Mouse (Mus musculus): ENCODE results near the gene Fry. TPM values are rescaled to one million over a fixed set of nuclear protein-coding genes. Genes with fewer than 3 reads are reported as not detected.

Gene Fry
- polyA plus RNA-seq, 1 experiment from 2014 or later, result 12.4 TPM

DNA sequence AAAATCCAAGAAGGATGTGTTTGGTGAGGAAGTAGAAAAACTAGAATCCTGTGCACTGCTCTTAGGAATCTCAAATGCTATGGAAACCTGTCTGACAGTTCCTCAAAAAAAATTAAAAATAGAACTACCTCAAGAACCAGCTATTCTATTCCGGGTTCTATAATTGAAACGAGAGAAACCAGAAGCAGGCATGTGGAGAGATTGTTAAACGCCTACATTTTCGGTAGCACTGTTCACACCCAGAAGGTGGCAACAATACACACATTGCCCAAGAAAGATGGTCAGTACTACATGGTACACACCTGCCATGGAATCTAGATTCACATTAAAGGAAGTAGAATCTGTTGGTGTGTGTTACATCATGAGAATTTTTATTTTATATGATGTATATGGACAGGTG lies 28.2 kb downstream of the Fry start:
- 52% methylated on average over 4 of the region's 4 CpGs for WGBS (ENCODE audit: missing documents)
- H3K36me3 ChIP-seq (ENCODE audit: inconsistent target), result no peaks in the 10 kb centered on the region
- H3K4me3 ChIP-seq (ENCODE audit: inconsistent target), result no peak overlapping the region
- no peaks in the 10 kb centered on the region for H3K79me2 ChIP-seq (ENCODE audit: inconsistent target)
- no peak overlapping the region for H3K27ac ChIP-seq

DNA sequence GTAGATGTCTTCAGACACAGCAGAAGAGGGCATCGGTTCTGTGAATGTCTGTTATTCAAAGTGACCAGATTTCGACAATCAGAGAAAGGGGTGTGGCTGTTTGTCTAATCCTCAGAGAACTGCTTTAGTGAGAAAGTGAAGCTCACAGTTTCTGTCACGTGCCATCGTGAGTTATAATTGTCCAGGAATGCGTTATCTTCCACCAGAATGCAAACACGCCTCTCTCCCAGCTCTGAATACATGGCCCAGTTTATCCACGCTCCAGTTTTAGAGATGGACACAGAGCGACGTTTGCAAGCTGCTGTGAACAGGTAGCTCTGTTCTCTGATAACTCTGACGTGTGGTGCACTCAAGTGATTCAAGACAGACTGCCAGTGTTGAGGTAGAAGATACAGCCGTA lies 31.3 kb downstream of the Fry start:
- WGBS (ENCODE audit: missing documents), result 96% methylated on average over 11 of the region's 11 CpGs
- Histone ChIP-seq H3K4me3 (ENCODE audit: inconsistent target) (no peak overlapping the region), H3K79me2 (ENCODE audit: inconsistent target) (no peaks in the 10 kb centered on the region), H3K36me3 (ENCODE audit: inconsistent target) (no peaks in the 10 kb centered on the region), H3K27ac (no peak overlapping the region)

DNA sequence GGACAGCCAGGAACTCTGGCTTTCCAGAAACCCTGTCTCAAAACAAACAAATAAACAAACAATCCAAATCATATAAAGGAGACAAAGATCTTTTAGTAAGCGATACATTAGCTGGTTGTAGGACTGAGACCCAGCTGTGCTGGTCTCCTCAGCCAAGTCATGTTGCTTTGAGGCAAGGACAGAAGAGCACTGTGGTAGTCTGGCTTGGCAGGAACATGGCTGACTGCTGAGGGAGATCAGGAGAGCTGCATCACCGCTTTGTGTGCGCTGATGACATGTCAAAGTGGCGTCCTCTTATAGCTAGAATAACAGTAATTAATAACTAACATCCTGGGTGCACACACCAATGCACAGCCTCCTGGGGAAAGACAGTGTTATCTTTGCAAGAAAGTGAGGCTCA lies 32.5 kb downstream of the Fry start:
- Histone ChIP-seq H3K4me3 (ENCODE audit: inconsistent target) (no peak overlapping the region), H3K79me2 (ENCODE audit: inconsistent target) (no peaks in the 10 kb centered on the region), H3K36me3 (ENCODE audit: inconsistent target) (no peaks in the 10 kb centered on the region), H3K27ac (no peak overlapping the region)
- WGBS (ENCODE audit: missing documents), result 88% methylated on average over 4 of the region's 4 CpGs

DNA sequence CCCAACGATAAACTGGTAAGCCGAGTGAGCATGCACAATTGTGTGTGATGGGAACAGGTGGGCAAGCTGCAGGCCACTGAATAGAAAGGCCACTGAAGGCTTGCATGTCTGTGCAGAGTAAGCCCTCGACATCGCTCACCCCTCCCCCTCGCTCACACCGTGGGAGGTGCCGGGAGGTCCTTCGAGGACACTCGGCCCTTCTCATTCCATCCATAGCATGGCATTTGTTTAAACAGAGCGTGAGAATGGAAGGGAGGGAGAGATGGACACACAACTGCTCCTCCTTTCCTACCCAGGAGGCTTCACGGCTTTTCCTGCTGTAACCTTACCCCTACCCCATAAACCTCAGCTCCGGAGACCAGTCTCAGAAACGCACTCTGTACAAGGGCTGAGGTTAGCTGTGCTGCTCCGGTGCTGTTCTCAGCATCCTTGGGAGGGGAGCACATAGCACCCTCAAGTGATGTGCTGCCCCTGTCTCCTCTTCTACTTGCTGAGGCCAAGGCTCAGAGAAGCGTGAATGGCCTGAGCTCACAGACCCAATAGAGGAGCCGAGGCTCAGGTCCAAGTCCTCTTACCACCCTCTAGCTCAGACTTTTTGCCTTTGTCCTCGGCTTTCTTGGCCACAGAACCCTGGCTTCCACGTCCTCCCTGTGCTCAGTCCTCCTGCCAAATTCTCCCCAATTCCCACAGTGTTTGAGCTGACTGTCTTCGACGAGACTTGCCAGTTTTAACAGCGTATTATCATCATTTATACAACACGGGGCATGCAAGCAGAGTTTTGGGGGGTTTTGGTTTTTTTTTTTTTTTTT lies 33.8 kb downstream of the Fry start:
- H3K4me3 ChIP-seq (ENCODE audit: inconsistent target), result no peak overlapping the region
- H3K36me3 ChIP-seq (ENCODE audit: inconsistent target), result no peaks in the 10 kb centered on the region
- WGBS (ENCODE audit: missing documents), result 96% methylated on average over 21 of the region's 22 CpGs
- H3K79me2 ChIP-seq (ENCODE audit: inconsistent target), result no peaks in the 10 kb centered on the region
- H3K27ac ChIP-seq, result no peak overlapping the region

DNA sequence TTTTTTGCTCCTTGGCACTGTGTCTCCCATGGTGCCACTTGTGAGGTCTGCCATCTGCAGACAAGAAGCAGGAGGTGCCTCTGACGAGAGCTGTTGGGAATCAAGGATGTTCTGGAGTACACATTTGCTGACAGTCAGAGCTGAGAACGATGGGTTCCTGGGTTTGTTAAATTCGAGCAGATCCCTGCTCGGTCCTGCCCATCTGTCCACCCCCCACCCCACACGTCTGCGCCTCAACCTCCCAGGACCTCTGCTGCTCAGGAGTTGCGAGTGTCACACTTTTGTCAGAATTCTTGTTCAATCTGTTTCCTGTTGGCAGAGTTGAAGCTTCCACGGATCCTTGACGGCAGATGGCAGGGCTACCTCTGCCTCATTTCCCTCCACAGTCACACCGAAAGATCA lies 34.4 kb downstream of the Fry start:
- WGBS (ENCODE audit: missing documents), result 91% methylated on average over 10 of the region's 10 CpGs
- no peak overlapping the region for H3K27ac ChIP-seq

DNA sequence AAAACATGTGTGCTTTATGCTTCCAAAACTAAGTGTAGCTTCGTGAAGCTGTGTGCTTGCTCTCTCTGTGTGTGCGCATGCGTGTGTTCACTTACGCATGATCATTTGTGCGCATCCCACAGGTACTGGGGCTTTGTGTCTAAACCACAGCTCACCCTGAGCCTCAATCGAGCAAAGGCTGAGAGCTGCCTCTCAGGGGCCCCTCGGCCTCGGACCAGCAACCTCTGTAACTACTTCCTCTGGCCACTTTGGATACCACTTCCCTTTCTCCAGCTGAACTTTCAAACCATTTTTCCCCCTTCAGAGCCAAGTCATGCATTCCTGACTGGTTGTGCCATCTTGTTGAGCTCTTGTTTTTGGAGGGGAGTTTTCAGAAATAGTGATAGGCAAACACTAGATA lies 36.9 kb downstream of the Fry start:
- H3K27ac ChIP-seq, result no peak overlapping the region
- no peak overlapping the region for H3K4me3 ChIP-seq (ENCODE audit: inconsistent target)
- 50% methylated on average over 7 of the region's 8 CpGs for WGBS (ENCODE audit: missing documents)
- H3K36me3 ChIP-seq (ENCODE audit: inconsistent target), result no peaks in the 10 kb centered on the region
- no peaks in the 10 kb centered on the region for H3K79me2 ChIP-seq (ENCODE audit: inconsistent target)

More for the DNA sequence above, 34.4 kb downstream of the Fry start:
- no peaks in the 10 kb centered on the region for H3K79me2 ChIP-seq (ENCODE audit: inconsistent target)
- H3K4me3 ChIP-seq (ENCODE audit: inconsistent target), result no peak overlapping the region
- H3K36me3 ChIP-seq (ENCODE audit: inconsistent target), result no peaks in the 10 kb centered on the region

DNA sequence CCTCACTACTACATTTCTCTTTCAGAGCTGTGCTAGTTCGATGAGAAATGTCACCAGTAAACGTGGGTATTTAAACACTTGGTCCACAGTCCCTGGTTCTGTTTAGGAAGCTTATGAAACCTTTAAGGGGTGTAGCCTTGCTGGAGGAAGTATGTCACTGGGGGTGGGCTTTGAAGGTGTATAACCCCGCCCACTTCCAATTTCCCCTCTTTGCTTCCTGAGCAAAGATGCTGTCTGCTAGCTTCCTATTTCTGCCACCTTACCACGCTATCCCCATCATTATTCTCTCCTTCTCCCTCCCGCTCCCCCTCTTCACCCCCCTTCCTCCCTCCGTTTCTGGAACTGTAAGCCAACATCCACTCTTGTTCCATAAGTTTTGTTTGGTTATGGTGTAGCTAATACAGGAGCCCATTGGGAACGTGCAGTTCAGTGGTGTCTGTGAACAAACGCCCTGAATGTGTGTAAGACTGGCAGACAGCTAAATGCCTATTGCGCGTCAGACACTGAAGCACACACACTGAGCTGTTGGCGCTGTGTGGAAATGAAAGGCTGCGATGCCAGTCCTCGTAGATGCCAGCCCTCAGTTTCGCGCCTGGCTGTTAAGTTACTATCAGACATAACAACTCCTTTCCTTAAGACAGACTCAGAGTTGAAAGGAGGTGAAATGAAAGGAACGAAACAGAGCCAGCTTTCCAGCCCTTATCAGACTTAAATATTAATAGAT lies 37.8 kb downstream of the Fry start:
- Histone ChIP-seq H3K27ac (no peak overlapping the region), H3K36me3 (ENCODE audit: inconsistent target) (no peaks in the 10 kb centered on the region), H3K4me3 (ENCODE audit: inconsistent target) (no peak overlapping the region), H3K79me2 (ENCODE audit: inconsistent target) (no peaks in the 10 kb centered on the region)
- 78% methylated on average over 16 of the region's 16 CpGs for WGBS (ENCODE audit: missing documents)

DNA sequence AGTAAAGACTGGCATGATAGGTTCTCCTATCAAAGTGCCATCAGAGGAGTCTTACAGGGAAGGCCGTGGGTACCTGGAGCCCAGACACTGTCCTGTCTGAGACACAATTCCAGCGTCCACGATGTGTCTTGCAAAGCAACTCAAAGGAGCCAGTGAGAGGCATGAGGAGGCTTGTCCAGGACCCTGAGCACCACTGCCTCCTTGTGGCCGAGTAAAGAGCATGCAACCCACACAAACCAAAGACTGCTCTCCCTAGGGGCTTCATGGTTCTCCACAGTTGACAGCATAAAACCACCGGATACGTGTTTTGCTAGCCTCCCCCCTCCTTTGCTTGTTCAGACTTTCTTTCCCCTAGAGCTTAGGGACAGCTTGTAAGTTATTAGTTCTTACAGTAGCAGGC lies 39.2 kb downstream of the Fry start:
- H3K79me2 ChIP-seq (ENCODE audit: inconsistent target), result no peaks in the 10 kb centered on the region
- no peaks in the 10 kb centered on the region for H3K36me3 ChIP-seq (ENCODE audit: inconsistent target)
- 40% methylated on average over 6 of the region's 6 CpGs for WGBS (ENCODE audit: missing documents)
- H3K4me3 ChIP-seq (ENCODE audit: inconsistent target), result no peak overlapping the region
- H3K27ac ChIP-seq, result no peak overlapping the region

DNA sequence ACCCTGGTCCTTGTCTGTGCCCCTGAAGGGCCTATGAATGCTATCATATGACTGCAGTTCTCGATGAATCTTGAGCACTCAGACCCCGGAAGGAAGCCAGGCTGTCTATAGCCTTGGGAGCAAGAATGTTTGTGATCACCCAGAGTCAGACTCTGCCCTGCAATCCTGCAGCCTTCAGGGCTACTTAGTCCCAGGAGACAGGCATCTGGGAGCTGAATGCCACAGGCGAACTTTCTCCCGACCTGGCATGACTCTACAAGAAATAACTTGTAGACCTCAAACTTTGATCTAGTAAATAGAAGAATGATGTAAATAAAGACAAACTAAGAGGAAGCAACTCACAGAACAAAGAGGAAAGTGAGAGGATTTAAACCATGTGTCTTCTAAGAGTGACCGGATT lies 40.7 kb downstream of the Fry start:
- Histone ChIP-seq H3K27ac (no peak overlapping the region), H3K79me2 (ENCODE audit: inconsistent target) (no peaks in the 10 kb centered on the region), H3K36me3 (ENCODE audit: inconsistent target) (no peaks in the 10 kb centered on the region), H3K4me3 (ENCODE audit: inconsistent target) (no peak overlapping the region)
- WGBS (ENCODE audit: missing documents), result 90% methylated on average over 5 of the region's 5 CpGs

DNA sequence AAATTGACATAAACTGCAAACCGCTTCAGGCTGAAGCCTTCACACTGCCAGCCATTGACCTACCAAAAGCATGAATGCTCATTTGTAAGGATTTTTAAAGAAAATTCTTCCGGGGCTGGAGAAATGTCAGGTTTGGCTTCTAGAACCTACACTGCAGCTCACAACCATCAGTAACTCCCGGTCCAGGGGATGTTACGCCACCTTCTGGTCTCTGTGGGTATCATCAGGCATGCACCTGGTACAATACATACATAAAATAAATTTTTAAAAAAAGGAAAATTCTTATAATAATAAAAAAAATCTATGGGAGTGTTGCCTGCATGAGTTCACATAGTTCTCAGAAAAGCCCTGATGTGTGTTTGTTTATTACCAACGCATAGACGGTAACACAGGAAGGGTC lies 42.7 kb downstream of the Fry start:
- Histone ChIP-seq H3K79me2 (ENCODE audit: inconsistent target) (no peaks in the 10 kb centered on the region), H3K27ac (no peak overlapping the region), H3K4me3 (ENCODE audit: inconsistent target) (no peak overlapping the region), H3K36me3 (ENCODE audit: inconsistent target) (no peaks in the 10 kb centered on the region)
- WGBS (ENCODE audit: missing documents), result 93% methylated on average over 6 of the region's 6 CpGs

DNA sequence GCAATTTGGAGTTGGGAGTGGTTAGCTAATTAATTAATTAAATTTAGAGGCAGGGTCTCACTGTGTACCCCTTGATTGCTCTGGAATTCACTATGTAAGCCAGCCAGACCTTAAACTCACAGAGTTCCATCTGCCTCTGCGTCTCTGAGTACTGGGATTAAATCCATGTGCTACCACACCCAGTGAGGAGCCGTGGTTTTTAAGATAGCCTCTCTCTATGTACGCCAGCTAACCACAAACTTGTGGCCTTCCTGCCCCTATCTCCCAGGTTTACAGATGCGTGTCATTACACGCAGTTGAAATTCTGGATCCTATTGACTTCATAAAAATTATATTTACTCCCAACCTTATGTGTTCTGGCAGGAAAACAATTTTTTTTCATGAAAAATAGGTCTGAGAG lies 43.5 kb downstream of the Fry start:
- H3K27ac ChIP-seq, result no peak overlapping the region
- no peak overlapping the region for H3K4me3 ChIP-seq (ENCODE audit: inconsistent target)
- WGBS (ENCODE audit: missing documents), result 72% methylated on average over 5 of the region's 5 CpGs
- H3K36me3 ChIP-seq (ENCODE audit: inconsistent target), result no peaks in the 10 kb centered on the region
- H3K79me2 ChIP-seq (ENCODE audit: inconsistent target), result no peaks in the 10 kb centered on the region

DNA sequence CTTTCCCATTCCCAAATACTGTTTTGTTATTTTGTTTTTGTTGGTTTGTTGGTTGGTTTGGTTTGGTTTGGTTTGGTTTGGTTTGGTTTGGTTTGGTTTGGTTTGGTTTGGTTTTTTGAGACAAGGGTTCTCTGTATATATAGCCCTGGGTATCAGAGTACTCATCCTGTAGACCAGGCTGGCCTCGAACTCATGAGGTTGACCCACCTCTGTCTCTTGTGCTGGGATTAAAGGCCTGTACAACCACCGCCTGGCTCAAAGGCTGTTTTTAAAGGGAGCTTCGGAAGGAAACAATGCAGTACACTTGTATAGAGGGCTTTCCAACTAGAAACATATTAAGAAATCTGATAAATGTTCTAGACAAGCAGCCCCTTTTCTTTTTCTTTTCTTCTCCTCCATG lies 46.2 kb downstream of the Fry start:
- H3K4me3 ChIP-seq (ENCODE audit: inconsistent target), result no peak overlapping the region
- no peaks in the 10 kb centered on the region for H3K79me2 ChIP-seq (ENCODE audit: inconsistent target)
- no peaks in the 10 kb centered on the region for H3K36me3 ChIP-seq (ENCODE audit: inconsistent target)
- WGBS (ENCODE audit: missing documents), result 97% methylated on average over 3 of the region's 3 CpGs
- H3K27ac ChIP-seq, result no peak overlapping the region

DNA sequence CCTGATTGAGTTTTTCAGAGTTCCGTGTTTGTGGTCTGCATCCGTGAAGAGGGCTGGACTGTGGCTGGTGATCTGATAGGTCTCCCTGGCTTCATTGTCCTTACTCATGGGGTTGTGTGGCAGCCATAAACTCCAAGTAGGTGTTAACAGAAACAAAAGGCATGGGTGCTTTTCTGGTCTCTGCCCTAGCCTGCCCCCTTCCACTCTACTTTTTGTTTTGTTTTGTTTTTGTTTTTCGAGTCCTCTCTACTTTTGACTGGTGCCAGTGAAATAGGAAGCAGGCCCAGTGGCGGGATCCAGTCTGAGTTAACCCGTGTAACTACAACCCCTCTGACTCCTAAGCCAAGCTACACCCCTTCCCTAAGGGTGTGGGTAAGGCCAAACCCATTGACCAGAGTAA lies 48.4 kb downstream of the Fry start:
- Histone ChIP-seq H3K36me3 (ENCODE audit: inconsistent target) (no peaks in the 10 kb centered on the region), H3K4me3 (ENCODE audit: inconsistent target) (no peak overlapping the region), H3K27ac (no peak overlapping the region), H3K79me2 (ENCODE audit: inconsistent target) (no peaks in the 10 kb centered on the region)
- WGBS (ENCODE audit: missing documents), result 88% methylated on average over 5 of the region's 5 CpGs

DNA sequence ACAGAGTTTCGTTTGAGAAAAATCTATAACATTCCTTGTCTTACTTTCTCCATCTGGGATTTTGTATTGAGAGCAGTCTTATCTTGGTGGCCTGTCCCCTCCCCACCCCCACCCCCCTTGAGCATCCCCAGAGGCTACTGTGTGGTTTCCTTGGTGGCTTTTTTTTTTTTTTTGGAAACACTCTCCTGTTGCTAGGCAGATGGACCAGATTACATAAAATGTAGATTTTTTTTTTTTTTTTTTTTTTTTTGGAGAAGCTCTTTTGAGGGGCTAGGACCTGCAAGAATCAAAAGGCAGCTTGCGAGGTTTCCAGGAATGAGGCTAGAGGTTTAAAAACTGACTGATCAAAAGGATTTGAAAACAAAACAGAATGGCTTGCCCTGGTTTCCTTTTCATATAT lies 48.8 kb downstream of the Fry start:
- Histone ChIP-seq H3K4me3 (ENCODE audit: inconsistent target) (no peak overlapping the region), H3K79me2 (ENCODE audit: inconsistent target) (no peaks in the 10 kb centered on the region), H3K27ac (no peak overlapping the region), H3K36me3 (ENCODE audit: inconsistent target) (no peaks in the 10 kb centered on the region)
- 94% methylated on average over 2 of the region's 2 CpGs for whole genome bisulfite sequencing (ENCODE audit: missing documents)

DNA sequence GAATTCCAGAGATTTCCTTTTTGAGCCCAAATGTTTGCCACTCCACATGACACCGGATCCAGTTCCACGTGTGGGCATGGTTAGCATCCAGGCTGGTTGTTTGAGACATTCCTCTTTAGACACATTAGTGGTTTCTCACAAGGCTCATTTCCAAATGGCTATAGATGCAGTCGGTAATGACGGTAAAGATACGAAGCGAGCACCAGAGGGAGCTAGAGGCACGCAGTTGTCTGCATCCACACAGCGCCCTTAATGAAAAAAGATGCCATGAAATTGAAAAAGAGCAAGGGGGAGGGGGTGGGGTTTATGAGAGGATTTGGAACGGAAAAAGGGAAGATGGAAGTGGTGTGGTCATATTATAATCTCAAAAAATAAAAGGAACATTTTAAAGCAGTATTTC lies 50.3 kb downstream of the Fry start:
- Histone ChIP-seq H3K27ac (no peak overlapping the region), H3K79me2 (ENCODE audit: inconsistent target) (no peaks in the 10 kb centered on the region), H3K36me3 (ENCODE audit: inconsistent target) (no peaks in the 10 kb centered on the region), H3K4me3 (ENCODE audit: inconsistent target) (no peak overlapping the region)
- 4% methylated on average over 9 of the region's 9 CpGs for WGBS (ENCODE audit: missing documents)

Data from macrophage (primary cell).